Mouse (Mus musculus): ENCODE measurements at regions not wholly inside any gene's neighbourhood (a gene's known extent, or its start where the extent isn't known, plus 50 kb on each side); places are given as distances from the start of the nearest gene placed in this dataset.

GRCm38 (mm10) chr7:68686396-68687139, 62.5 kb downstream of the Arrdc4 start:
- Histone ChIP-seq H3K9ac (ENCODE audit: low read depth, poor library complexity, severe bottlenecking) (no peak overlapping the region), H3K36me3 (ENCODE audit: control insufficient read depth, insufficient read depth, low read length, poor library complexity, severe bottlenecking) (no peaks in the 10 kb centered on the region), H3K9me3 (replicated peaks; ENCODE audit: control insufficient read depth, insufficient read depth, low read length, poor library complexity, severe bottlenecking) (no peaks in the 10 kb centered on the region), H3K27me3 (ENCODE audit: control insufficient read depth, insufficient read depth, low read length, poor library complexity, severe bottlenecking) (no peaks in the 10 kb centered on the region), H3K4me1 (ENCODE audit: control insufficient read depth, insufficient read depth, low read length) (no peaks in the 10 kb centered on the region), H3K27ac (ENCODE audit: insufficient read depth, low read length) (no peak overlapping the region), H3K4me3 (ENCODE audit: low read depth, low read length) (no peak overlapping the region)
- no peak for TF ChIP-seq POLR2A (IDR thresholded peaks at IDR 0.05; ENCODE audit: insufficient read depth, low read length)
- no peak for TF ChIP-seq EP300 (IDR thresholded peaks at IDR 0.05; ENCODE audit: insufficient read depth, low read depth, low read length)

DNA sequence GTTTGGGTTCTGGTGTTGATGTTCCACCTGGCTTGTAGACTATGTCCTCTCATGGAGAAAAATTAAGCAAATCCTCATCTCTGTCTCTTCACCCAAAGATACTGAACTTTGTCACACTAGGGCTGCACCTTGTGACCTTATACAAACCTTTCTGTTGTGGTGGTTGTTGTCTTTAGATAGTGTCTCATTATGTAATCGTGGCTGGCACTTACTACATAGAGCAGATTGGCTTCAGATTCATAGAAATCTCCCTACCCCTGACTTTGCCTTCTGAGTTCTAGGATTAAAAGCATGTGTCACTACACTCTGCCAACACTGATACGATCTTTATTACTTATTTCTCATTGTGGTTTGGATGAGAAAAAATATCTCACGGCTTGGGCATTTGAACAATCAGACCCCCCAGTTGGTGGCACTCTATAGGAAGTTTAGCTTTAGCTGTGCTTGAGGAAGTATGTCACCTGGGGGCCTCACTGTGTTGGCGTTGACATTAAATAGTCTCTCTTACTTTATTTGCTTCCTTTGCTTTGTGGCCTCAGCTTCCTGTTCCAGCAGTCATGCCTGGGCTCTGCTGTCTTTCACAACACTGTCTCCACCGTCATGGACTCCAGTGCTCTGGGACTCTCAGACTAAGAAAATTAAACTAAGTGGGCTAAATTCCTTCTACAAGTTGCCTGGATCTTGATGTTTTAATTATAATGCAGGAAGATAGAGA, 66.0 kb downstream of the Arrdc4 start:
- no peak for TF ChIP-seq EP300 (IDR thresholded peaks at IDR 0.05; ENCODE audit: insufficient read depth, low read depth, low read length)
- no peak for TF ChIP-seq POLR2A (IDR thresholded peaks at IDR 0.05; ENCODE audit: insufficient read depth, low read length)
- TF ChIP-seq CTCF (IDR thresholded peaks at IDR 0.05; ENCODE audit: low read depth, low read length): no peak
- Histone ChIP-seq H3K4me1 (ENCODE audit: control insufficient read depth, insufficient read depth, low read length) (no peaks in the 10 kb centered on the region), H3K36me3 (ENCODE audit: control insufficient read depth, insufficient read depth, low read length, poor library complexity, severe bottlenecking) (no peaks in the 10 kb centered on the region), H3K9me3 (replicated peaks; ENCODE audit: control insufficient read depth, insufficient read depth, low read length, poor library complexity, severe bottlenecking) (no peaks in the 10 kb centered on the region), H3K4me3 (ENCODE audit: low read depth, low read length) (no peak overlapping the region), H3K9ac (ENCODE audit: low read depth, poor library complexity, severe bottlenecking) (no peak overlapping the region), H3K27me3 (ENCODE audit: control insufficient read depth, insufficient read depth, low read length, poor library complexity, severe bottlenecking) (no peaks in the 10 kb centered on the region), H3K27ac (ENCODE audit: insufficient read depth, low read length) (no peak overlapping the region)

GRCm38 (mm10) chr7:68682318-68682728, 66.7 kb downstream of the Arrdc4 start:
- H3K36me3 ChIP-seq (ENCODE audit: control insufficient read depth, insufficient read depth, low read length, poor library complexity, severe bottlenecking): no peaks in the 10 kb centered on the region
- TF ChIP-seq CTCF (IDR thresholded peaks at IDR 0.05; ENCODE audit: low read depth, low read length) (no peak), POLR2A (IDR thresholded peaks at IDR 0.05; ENCODE audit: insufficient read depth, low read length) (no peak), EP300 (IDR thresholded peaks at IDR 0.05; ENCODE audit: insufficient read depth, low read depth, low read length) (no peak)
- no peaks in the 10 kb centered on the region for H3K27me3 ChIP-seq (ENCODE audit: control insufficient read depth, insufficient read depth, low read length, poor library complexity, severe bottlenecking)
- no peak overlapping the region for H3K9ac ChIP-seq (ENCODE audit: low read depth, poor library complexity, severe bottlenecking)
- no peaks in the 10 kb centered on the region for H3K4me1 ChIP-seq (ENCODE audit: control insufficient read depth, insufficient read depth, low read length)
- H3K9me3 ChIP-seq (replicated peaks; ENCODE audit: control insufficient read depth, insufficient read depth, low read length, poor library complexity, severe bottlenecking): no peaks in the 10 kb centered on the region
- no peak overlapping the region for H3K27ac ChIP-seq (ENCODE audit: insufficient read depth, low read length)
- H3K4me3 ChIP-seq (ENCODE audit: low read depth, low read length): no peak overlapping the region

- Histone ChIP-seq H3K27me3 (ENCODE audit: control insufficient read depth, insufficient read depth, low read length, poor library complexity, severe bottlenecking) (no peaks in the 10 kb centered on the region), H3K27ac (ENCODE audit: insufficient read depth, low read length) (no peak overlapping the region), H3K36me3 (ENCODE audit: control insufficient read depth, insufficient read depth, low read length, poor library complexity, severe bottlenecking) (no peaks in the 10 kb centered on the region), H3K9me3 (replicated peaks; ENCODE audit: control insufficient read depth, insufficient read depth, low read length, poor library complexity, severe bottlenecking) (peaks cover 4% of the 10 kb centered on the region; the same call in 1 of the 2 replicates), H3K9ac (ENCODE audit: low read depth, poor library complexity, severe bottlenecking) (no peak overlapping the region), H3K4me3 (ENCODE audit: low read depth, low read length) (no peak overlapping the region), H3K4me1 (ENCODE audit: control insufficient read depth, insufficient read depth, low read length) (no peaks in the 10 kb centered on the region)
- no peak for TF ChIP-seq EP300 (IDR thresholded peaks at IDR 0.05; ENCODE audit: insufficient read depth, low read depth, low read length)
These were observed 69.3 kb downstream of the Arrdc4 start for GRCm38 (mm10) chr7:68679770-68680169.

GRCm38 (mm10) chr7:68667790-68668732, 81.0 kb downstream of the Arrdc4 start:
- no peaks in the 10 kb centered on the region for H3K27me3 ChIP-seq (ENCODE audit: control insufficient read depth, insufficient read depth, low read length, poor library complexity, severe bottlenecking)
- no peak overlapping the region for H3K4me3 ChIP-seq (ENCODE audit: low read depth, low read length)
- H3K9me3 ChIP-seq (replicated peaks; ENCODE audit: control insufficient read depth, insufficient read depth, low read length, poor library complexity, severe bottlenecking): no peaks in the 10 kb centered on the region
- no peaks in the 10 kb centered on the region for H3K4me1 ChIP-seq (ENCODE audit: control insufficient read depth, insufficient read depth, low read length)
- no peaks in the 10 kb centered on the region for H3K36me3 ChIP-seq (ENCODE audit: control insufficient read depth, insufficient read depth, low read length, poor library complexity, severe bottlenecking)
- TF ChIP-seq EP300 (IDR thresholded peaks at IDR 0.05; ENCODE audit: insufficient read depth, low read depth, low read length) (no peak), CTCF (IDR thresholded peaks at IDR 0.05; ENCODE audit: low read depth, low read length) (no peak), POLR2A (IDR thresholded peaks at IDR 0.05; ENCODE audit: insufficient read depth, low read length) (no peak)
- H3K9ac ChIP-seq (ENCODE audit: low read depth, poor library complexity, severe bottlenecking): no peak overlapping the region
- no peak overlapping the region for H3K27ac ChIP-seq (ENCODE audit: insufficient read depth, low read length)

All from ES-Bruce4 (cell line).